Mouse (Mus musculus) c-Kit-negative CD71-positive TER-119-positive erythroid progenitor cells, embryonic 14.5 days (primary cell): Measurements from ENCODE around the gene Agap2.
"Not testable (repeated sequence)": the region's sequence is repeated elsewhere in the genome, so short reads cannot be mapped to it uniquely, and the experiment has no call there.

Experiments
- DNase-seq: peaks from one replicate; pipeline ENCODE4 v3.0.0-alpha.2; 2013; ENCODE audit warnings: low read depth, low spot score

Gene Agap2

GRCm38 (mm10) chr10:127059174-127059967 is 15.7 kb upstream of the Agap2 start:
- DNase-seq: no peak

DNA sequence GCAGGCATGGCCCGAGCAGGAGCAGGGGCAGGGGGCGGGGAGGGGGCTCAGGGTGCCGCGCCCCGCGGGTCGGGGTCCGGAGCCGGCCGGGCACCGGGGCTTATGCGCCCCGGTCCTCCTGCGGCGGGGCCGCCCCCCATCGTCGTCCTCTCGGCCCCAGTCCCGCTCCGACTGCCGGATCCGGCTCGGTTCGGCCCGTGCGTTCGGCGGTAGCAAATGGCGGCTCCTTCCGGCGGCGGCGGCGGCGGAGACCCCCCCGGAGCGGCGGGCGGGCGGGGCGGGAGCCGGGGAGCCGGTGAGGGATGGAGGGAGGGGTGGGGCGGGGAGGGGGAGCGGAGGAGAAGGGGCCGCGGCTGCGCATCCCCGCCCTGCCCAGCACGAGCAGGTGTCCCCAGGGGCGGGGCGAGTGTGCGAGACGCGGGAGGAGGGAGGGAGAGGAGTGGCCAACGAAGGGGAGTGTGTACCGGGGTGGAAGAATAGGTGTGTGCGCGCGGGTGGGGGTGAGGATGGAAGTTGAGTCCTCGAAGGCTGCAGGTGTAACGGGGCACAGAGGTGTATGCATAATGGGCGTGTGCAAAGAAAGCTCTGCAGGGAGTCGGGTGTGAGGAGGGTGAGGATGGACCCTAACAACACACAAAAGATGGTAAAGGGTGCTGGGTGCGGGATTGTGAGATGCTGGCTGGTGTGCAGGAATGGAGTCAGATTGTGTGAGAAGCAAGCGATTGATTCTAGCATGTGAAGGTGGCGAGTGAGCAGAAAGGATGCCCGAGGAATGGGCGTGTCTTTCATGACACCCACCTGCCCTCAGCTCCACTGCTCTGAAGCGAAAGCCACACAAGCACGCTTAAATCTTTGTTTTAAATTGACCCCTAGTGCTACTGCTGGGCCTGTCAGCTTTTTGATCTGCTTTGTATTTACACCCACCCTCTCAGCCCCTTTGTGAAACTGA is 14.8 kb upstream of the Agap2 start, which contains the start of gene March9:
TSS of gene March9 (minus strand) at position 217 of the 949 bp plus-strand sequence.
- no peak for DNase-seq

DNA sequence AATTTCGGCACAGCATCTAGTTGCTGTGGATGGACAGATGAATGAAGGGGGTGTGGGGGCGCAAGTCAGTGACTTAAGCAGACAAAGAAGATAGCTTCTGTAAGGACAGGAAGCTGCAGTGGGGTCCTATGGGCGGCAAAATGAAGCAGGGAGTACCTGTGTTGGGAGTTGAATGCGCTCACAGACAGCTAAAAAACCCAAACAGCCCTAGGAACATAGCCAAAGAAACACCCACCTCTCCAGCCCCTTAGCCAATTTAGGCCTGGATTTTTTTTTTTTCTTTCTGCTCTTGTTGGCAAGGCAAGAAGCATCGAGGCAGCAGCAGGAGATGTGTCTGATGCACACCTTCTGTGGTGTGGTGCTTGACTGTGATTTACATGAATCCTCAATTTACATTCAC is 14.0 kb upstream of the Agap2 start:
- no peak for DNase-seq

- no peak for DNase-seq
These were observed 13.6 kb upstream of the Agap2 start for GRCm38 (mm10) chr10:127061513-127061912.

DNA sequence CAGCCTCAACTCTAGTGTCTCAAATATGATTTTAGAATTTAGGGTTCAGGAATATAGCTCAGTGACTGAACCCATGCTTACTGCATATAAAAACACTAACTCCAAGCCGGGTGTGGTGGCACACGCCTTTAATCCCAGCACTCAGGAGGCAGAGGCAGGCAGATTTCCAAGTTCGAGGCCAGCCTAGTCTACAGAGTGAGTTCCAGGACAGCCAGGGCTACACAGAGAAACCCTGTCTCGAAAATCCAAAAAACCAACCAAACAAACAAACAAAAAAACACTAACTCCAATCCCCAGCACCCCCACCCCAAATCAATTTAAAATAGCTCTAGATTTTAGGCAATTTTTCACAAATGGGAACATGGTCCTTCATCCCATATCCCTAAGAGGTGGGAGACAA is 13.0 kb upstream of the Agap2 start:
- not testable (repeated sequence) for DNase-seq

GRCm38 (mm10) chr10:127062503-127062902 is 12.6 kb upstream of the Agap2 start:
- no peak for DNase-seq

GRCm38 (mm10) chr10:127063239-127063872 is 11.7 kb upstream of the Agap2 start, which contains the start of gene Cdk4:
Gene Cdk4 (plus strand): TSS chr10:127063534.
- DNase-seq: peak; percentile 82

GRCm38 (mm10) chr10:127063913-127064870 is 10.9 kb upstream of the Agap2 start:
- no peak for DNase-seq

DNA sequence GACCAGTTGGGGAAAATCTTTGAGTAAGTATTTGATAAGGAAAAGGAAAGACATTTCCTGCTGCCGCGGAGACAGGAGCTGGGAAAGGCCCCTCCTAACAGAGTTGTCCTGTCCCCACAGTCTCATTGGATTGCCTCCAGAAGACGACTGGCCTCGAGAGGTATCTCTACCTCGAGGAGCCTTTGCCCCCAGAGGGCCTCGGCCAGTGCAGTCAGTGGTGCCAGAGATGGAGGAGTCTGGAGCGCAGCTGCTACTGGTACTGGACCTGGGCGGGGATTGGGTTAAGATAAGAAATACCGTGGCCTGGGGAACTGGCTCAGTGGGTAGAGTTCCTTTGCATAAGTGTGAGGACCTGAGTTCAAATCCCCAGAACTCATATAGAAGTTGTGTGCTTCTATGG is 9.1 kb upstream of the Agap2 start:
- no peak for DNase-seq

- no peak for DNase-seq
These were observed 8.5 kb upstream of the Agap2 start for GRCm38 (mm10) chr10:127066519-127067018.

DNA sequence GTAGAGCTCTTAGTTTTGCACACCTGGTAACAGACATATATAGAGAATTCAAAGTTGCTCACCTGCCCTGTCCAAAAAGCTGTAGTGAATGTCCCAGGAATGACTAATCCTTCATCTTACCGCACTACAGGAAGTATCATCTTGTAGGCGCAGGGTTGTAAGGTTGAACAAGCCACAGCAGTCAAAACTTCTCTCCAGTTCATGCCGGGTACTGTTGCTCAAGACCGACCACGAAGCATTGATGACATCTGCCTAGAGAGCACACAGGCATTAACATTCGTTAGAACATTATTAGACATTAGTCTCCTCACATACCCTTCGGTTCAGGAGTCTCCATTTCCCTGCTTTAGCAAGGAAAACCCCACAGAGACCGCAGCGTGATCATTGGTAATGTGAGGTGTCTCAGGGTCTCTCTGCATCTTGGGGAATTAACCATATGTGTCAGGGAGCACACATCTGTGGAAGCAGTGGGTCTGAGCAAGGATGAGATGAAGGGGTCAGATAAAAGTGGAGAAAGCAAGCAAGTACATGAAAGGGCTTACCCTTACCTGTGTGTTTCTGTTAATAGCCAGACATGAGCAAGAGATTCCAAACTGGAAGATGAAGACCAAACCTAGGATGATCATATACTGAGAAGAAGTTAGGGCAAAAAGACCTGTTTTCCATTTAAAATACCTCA is 6.6 kb upstream of the Agap2 start:
- DNase-seq: no peak

GRCm38 (mm10) chr10:127069281-127070189 is 5.5 kb upstream of the Agap2 start:
- DNase-seq: no peak

GRCm38 (mm10) chr10:127070190-127071121 is 4.6 kb upstream of the Agap2 start, which contains the start of gene Tspan31:
Gene Tspan31 (minus strand): TSS chr10:127070264.
- DNase-seq: peak; percentile 75

- DNase-seq: no peak
These were observed 3.9 kb upstream of the Agap2 start for GRCm38 (mm10) chr10:127071203-127071602.

DNA sequence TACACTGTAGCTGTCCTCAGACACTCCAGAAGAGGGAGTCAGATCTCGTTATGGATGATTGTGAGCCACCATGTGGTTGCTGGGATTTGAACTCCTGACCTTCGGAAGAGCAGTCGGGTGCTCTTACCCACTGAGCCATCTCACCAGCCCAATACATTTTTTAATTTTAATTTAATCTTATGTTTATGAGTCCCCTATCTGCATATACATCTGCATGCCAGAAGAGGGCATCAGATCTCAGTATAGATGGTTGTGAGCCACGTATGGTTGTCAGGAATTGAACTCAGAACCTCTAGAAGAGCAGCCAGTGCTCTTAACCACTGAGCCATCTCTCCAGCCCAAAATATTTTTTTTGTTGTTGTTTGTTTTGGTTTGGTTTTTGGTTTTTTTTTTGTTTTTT is 2.8 kb upstream of the Agap2 start:
- not testable (repeated sequence) for DNase-seq

GRCm38 (mm10) chr10:127072969-127073368 is 2.1 kb upstream of the Agap2 start:
- not testable (repeated sequence) for DNase-seq

DNA sequence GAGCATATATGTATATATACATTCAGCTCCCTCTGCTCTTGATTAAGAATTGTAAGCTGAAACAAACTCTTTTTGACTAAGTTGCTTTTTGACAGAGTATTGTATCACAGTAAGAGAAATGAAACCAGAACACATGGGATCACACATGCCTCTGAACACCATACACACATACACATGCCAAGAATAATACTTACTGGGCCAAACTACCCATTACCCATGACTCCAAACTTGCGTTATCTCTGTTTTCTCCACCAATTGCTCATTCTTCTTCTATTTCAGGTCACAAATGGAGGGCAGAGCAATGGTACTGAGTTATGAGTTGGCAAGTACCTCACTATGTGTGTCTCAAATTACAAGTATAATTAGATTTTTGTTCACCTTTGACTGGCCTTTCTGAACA is 1.1 kb upstream of the Agap2 start:
- no peak for DNase-seq

GRCm38 (mm10) chr10:127075651-127076050 is 567 bp downstream of the Agap2 start:
- DNase-seq: no peak
